Mouse (Mus musculus): ENCODE results near the gene Imp3. TPM values are rescaled to one million over a fixed set of nuclear protein-coding genes. Genes with fewer than 3 reads are reported as not detected.
A peak's percentile ranks its signal among the peaks of the same experiment; 100 is the strongest.
"Not testable (repeated sequence)": the region's sequence is repeated elsewhere in the genome, so short reads cannot be mapped to it uniquely, and the experiment has no call there.

The Imp3 gene
- polyA plus RNA-seq, 1 experiment from 2014 or later = 78.1 TPM

DNA sequence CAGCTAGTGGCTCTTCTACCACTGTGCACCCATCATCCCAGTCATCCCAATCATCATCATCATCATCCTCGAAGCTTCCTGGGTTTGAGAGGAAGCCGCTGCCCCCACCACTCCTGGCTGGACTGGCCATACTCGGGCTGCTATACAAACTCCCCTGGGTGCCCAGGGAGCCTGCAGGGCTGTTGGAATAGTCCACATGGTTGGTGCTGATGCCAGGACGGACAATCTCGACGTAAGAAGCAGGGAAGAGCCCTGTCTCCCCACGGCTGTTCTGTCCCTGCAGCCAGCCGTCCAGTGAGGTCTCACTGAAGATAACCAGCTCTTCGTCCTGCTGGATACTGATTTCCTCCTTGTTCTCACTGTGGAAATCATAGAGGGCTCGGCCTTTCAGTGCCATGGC, 10.9 kb upstream of the Imp3 start:
- Histone ChIP-seq H3K36me3 (replicated peaks; ENCODE audit: control insufficient read depth, insufficient read depth) (no peaks in the 10 kb centered on the region), H3K4me1 (replicated peaks; ENCODE audit: control insufficient read depth, insufficient read depth, low read length) (peaks cover 5% of the 10 kb centered on the region; the same call in 1 of the 2 replicates), H3K27me3 (ENCODE audit: control insufficient read depth, insufficient read depth, low read length) (peaks cover 12% of the 10 kb centered on the region; the same call in 1 of the 2 replicates), H3K4me2 (replicated peaks) (peak overlapping the region; percentile 80), H3K27ac (peak overlapping the region; percentile 66; the same call in 1 of the 2 replicates), H3K4me3 (replicated peaks; ENCODE audit: low read length) (peak overlapping the region; percentile 58; the same call in 1 of the 2 replicates), H3K9me3 (ENCODE audit: control insufficient read depth, low read length) (no peaks in the 10 kb centered on the region), H3K9ac (0 out of 2 replicates have a peak overlapping the region, but pooled peaks have one; percentile 28)
- ATAC-seq (ENCODE audit: low FRiP score) = no peak
- DNase-seq (ENCODE audit: low spot score) = no peak
- 85% methylated on average over 10 of the region's 10 CpGs for WGBS

DNA sequence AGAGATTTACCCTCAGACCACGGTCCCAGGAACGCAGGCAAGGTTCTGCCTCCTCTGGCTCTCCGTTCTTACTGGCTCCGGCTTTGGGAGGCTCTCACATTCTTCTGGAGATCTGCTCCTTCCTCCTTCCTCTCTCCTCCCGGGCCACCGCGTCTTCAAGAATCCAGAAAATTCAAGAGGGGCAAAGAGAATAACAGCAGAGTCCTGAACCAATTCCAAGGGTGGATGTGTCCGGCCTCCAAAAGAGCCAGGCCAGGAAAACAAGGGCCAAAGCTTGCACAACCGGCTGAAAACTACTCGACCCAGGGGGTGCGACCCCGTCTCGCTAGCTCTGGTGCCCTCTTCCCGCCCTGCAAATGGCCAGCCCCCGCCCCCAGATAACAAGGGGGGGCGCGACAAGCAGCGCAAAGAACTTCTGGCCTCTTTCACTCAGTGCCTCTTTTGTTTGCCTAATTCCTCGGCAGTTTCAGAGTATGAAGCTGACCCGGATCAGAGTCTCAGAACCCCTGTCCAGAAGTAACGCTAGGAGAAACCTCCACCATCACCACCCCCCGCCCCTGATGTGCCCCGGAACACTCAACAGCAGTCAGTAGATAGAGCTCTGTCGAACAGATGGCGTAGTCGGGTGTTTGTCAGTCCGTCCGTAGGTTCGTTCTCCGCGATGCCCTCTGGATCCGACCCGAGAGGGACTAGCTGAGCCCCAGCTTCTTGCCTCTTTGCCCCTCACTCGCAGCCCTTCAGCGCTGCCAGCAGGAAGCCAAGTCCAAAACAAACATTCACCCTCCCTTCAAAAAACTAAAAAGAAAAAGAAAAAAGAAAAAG, 9.9 kb upstream of the Imp3 start:
- Histone ChIP-seq H3K9ac (peak overlapping the region; percentile 65), H3K27ac (peak overlapping the region; percentile 66), H3K27me3 (ENCODE audit: control insufficient read depth, insufficient read depth, low read length) (peaks cover 12% of the 10 kb centered on the region; the same call in 1 of the 2 replicates), H3K36me3 (replicated peaks; ENCODE audit: control insufficient read depth, insufficient read depth) (no peaks in the 10 kb centered on the region), H3K4me2 (replicated peaks) (peak overlapping the region; percentile 80), H3K4me1 (replicated peaks; ENCODE audit: control insufficient read depth, insufficient read depth, low read length) (peaks cover 5% of the 10 kb centered on the region; the same call in 1 of the 2 replicates), H3K4me3 (replicated peaks; ENCODE audit: low read length) (peak overlapping the region; percentile 58), H3K9me3 (ENCODE audit: control insufficient read depth, low read length) (no peaks in the 10 kb centered on the region)
- DNase-seq (ENCODE audit: low spot score) (peak; percentile 26), ATAC-seq (ENCODE audit: low FRiP score) (0 out of 2 replicates have a peak, but pooled peaks have one; percentile 18)
- WGBS = under 1% methylated on average over 35 of the region's 35 CpGs

DNA sequence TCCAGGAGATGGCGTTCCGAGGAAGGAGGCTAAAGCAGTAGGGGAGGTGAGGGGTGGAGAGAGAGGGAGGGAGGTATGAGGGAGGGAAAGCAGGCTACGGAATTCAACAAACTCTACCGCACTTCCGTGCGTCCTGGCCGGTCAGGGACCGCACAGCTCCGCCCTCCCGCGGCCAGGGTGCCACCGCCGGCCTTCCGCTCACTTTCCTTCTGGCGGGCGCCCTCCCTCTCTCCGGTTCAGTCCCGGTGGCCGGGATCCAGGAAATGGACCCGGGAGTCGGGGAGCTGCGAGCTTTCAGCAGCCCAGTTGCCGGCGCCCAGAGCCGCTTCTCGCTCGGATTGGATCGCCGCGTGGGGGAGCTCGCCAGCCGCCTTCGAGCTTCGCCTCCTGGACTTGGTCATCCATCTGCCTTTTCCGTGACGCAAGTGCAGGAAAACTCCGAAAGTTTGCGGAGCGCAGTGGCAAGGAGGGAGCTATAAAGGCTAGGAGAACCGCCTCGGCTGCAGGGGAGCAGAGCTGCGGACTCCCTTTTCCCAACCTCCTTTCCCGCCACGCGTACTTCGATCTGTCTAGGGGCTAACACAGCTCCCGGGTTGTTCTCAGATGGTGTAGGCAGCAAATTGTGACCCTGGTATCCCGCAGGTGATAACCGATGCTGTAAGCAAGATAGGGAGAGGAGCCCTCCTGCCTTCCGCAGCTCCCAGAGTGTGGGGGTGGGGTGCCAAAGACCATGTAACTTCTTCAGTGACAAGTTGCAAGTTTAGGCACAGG, 9.0 kb upstream of the Imp3 start, which contains the start of gene Snx33:
TSS of gene Snx33 (minus strand) at position 331 of the 771 bp plus-strand sequence.
- Histone ChIP-seq H3K9ac (peak within 1 kb of the TSS; percentile 65), H3K27ac (peak within 1 kb of the TSS; percentile 66), H3K4me2 (replicated peaks) (peak within 1 kb of the TSS; percentile 80), H3K4me3 (replicated peaks; ENCODE audit: low read length) (peak within 1 kb of the TSS; percentile 58), H3K36me3 (replicated peaks; ENCODE audit: control insufficient read depth, insufficient read depth) (no peaks in the 10 kb centered on the region), H3K27me3 (ENCODE audit: control insufficient read depth, insufficient read depth, low read length) (peaks cover 12% of the 10 kb centered on the region; the same call in 1 of the 2 replicates), H3K9me3 (ENCODE audit: control insufficient read depth, low read length) (no peaks in the 10 kb centered on the region), H3K4me1 (replicated peaks; ENCODE audit: control insufficient read depth, insufficient read depth, low read length) (peaks cover 5% of the 10 kb centered on the region; the same call in 1 of the 2 replicates)
- ATAC-seq (ENCODE audit: low FRiP score) (peak; percentile 80), DNase-seq (ENCODE audit: low spot score) (peak; percentile 83)
- WGBS = under 1% methylated on average over 46 of the region's 50 CpGs

DNA sequence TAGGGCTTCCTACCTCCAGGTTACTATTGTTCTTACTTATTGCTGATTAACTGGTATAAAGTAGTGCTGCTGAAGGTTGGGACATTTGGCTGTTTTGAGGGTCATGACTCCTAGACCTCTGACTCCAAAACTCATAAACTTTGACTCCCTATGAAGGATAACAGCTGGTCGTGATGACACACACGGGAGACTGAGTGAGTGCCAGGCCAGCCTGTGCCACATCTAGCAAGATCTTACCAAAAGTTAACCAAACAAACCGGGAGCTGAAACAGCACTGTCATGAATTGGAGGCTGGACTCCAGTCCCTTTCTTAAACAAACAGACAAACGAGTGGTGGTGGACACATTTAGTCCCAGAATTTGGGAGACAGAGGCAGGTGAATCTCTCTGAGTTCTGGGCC, 7.8 kb upstream of the Imp3 start:
- H3K36me3 ChIP-seq (replicated peaks; ENCODE audit: control insufficient read depth, insufficient read depth) = no peaks in the 10 kb centered on the region
- H3K4me2 ChIP-seq (replicated peaks) = no peak overlapping the region
- no peak overlapping the region for H3K27ac ChIP-seq
- 70% methylated on average over 4 of the region's 4 CpGs for WGBS
- ATAC-seq (ENCODE audit: low FRiP score) (no peak), DNase-seq (ENCODE audit: low spot score) (no peak)
- peaks cover 12% of the 10 kb centered on the region; the same call in 1 of the 2 replicates for H3K27me3 ChIP-seq (ENCODE audit: control insufficient read depth, insufficient read depth, low read length)
- peaks cover 5% of the 10 kb centered on the region; the same call in 1 of the 2 replicates for H3K4me1 ChIP-seq (replicated peaks; ENCODE audit: control insufficient read depth, insufficient read depth, low read length)
- no peaks in the 10 kb centered on the region for H3K9me3 ChIP-seq (ENCODE audit: control insufficient read depth, low read length)
- no peak overlapping the region for H3K4me3 ChIP-seq (replicated peaks; ENCODE audit: low read length)
- H3K9ac ChIP-seq = no peak overlapping the region

DNA sequence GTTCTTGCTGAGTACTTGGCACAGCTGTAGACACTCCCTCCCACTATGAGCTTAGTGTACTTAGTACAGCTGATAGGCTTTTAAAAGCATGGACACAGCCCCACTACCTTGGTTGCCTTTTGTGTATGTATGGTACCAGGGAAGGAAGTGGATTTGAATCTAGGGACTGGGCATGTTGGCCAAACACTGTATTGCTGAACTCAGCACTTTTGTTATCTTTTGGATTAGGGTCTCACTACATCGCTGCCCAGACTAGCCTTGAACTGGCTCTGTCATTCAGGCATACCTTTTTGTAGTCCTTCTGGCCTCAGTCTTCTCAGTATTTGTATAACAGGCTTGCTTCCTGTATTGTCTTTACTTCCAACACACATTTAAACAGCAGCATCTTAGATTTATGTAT, 6.7 kb upstream of the Imp3 start:
- Histone ChIP-seq H3K9ac (no peak overlapping the region), H3K36me3 (replicated peaks; ENCODE audit: control insufficient read depth, insufficient read depth) (no peaks in the 10 kb centered on the region), H3K4me1 (replicated peaks; ENCODE audit: control insufficient read depth, insufficient read depth, low read length) (no peaks in the 10 kb centered on the region; the same call in 1 of the 2 replicates), H3K27ac (no peak overlapping the region), H3K27me3 (ENCODE audit: control insufficient read depth, insufficient read depth, low read length) (peaks cover 12% of the 10 kb centered on the region; the same call in 1 of the 2 replicates), H3K4me2 (replicated peaks) (no peak overlapping the region), H3K4me3 (replicated peaks; ENCODE audit: low read length) (no peak overlapping the region), H3K9me3 (ENCODE audit: control insufficient read depth, low read length) (no peaks in the 10 kb centered on the region)
- 77% methylated on average over 1 of the region's 1 CpGs for WGBS
- DNase-seq (ENCODE audit: low spot score) (no peak), ATAC-seq (ENCODE audit: low FRiP score) (no peak)

DNA sequence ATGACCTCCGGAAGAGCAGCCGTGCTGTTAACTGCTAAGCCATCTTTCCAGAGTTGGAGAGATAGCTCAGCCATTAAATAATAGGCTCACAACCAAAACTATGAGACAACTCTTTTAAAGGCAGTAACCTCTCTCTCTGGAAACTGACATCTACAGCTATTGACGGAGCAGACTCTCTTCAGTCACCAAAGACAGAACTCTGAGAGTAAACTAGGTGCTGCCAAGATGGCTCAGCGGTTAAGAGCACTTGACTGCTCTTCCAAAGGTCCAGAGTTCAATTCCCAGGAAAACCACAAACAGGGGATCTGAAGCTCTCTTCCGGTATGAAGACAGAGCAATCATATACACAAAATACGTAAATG, 433 bp upstream of the Imp3 start:
- Histone ChIP-seq H3K36me3 (replicated peaks; ENCODE audit: control insufficient read depth, insufficient read depth) (no peaks in the 10 kb centered on the region), H3K9me3 (ENCODE audit: control insufficient read depth, low read length) (no peaks in the 10 kb centered on the region), H3K4me1 (replicated peaks; ENCODE audit: control insufficient read depth, insufficient read depth, low read length) (peaks cover 16% of the 10 kb centered on the region), H3K4me2 (replicated peaks) (peak overlapping the region; percentile 76), H3K27me3 (ENCODE audit: control insufficient read depth, insufficient read depth, low read length) (no peaks in the 10 kb centered on the region), H3K4me3 (replicated peaks; ENCODE audit: low read length) (peak overlapping the region; percentile 70), H3K27ac (peak overlapping the region; percentile 43; the same call in 1 of the 2 replicates), H3K9ac (peak overlapping the region; percentile 50)
- 22% methylated on average over 6 of the region's 6 CpGs for WGBS
- no peak for DNase-seq (ENCODE audit: low spot score)
- no peak; the same call in 1 of the 2 replicates for ATAC-seq (ENCODE audit: low FRiP score)

DNA sequence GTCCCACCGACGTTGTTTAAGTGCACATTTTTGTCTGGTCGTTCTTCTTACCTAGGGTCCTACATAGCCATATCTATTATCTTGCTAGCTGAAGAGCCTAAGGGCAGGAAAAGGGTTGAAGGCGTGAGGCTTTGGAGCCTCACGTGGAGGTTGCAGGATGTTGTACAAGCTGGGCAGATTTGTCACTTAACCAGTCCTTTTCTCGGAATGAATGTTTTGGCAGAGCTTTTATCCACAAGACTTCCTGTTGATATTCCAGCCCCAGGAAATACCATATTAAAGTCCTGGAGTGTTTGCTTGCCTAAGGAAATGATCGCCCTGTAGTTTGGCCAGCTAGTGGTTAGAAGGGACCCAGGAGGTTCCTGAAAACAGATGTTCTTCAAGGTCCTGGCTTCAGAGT, 1.1 kb downstream of the Imp3 start:
- ATAC-seq (ENCODE audit: low FRiP score) (no peak), DNase-seq (ENCODE audit: low spot score) (no peak)
- H3K4me3 ChIP-seq (replicated peaks; ENCODE audit: low read length) = peak overlapping the region; percentile 70
- WGBS = 10% methylated on average over 7 of the region's 7 CpGs
- no peaks in the 10 kb centered on the region for H3K9me3 ChIP-seq (ENCODE audit: control insufficient read depth, low read length)
- peaks cover 16% of the 10 kb centered on the region for H3K4me1 ChIP-seq (replicated peaks; ENCODE audit: control insufficient read depth, insufficient read depth, low read length)
- H3K4me2 ChIP-seq (replicated peaks) = peak overlapping the region; percentile 76
- H3K27ac ChIP-seq = no peak overlapping the region
- H3K27me3 ChIP-seq (ENCODE audit: control insufficient read depth, insufficient read depth, low read length) = no peaks in the 10 kb centered on the region
- peak overlapping the region; percentile 76 for H3K9ac ChIP-seq
- no peaks in the 10 kb centered on the region for H3K36me3 ChIP-seq (replicated peaks; ENCODE audit: control insufficient read depth, insufficient read depth)

DNA sequence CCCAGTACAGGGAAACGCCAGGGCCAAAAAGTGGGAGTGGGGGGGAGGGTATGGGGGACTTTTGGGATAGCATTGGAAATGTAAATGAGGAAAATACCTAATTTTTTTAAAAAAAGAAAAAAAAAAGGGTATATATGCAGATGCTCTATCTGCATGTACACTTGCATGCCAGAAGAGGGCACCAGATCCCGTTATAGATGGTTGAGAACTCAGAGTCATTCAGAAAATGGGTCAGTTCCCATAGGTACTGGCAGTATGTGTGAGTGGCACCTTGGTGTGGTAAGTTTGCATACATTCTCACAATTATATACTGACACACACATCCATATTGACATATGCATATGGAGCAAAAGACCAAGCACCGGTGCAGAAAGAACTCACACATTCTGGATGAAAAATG, 10.2 kb downstream of the Imp3 start:
- not testable (repeated sequence) for ATAC-seq (ENCODE audit: low FRiP score); H3K27ac ChIP-seq; H3K4me2 ChIP-seq (replicated peaks); H3K9me3 ChIP-seq (ENCODE audit: control insufficient read depth, low read length); H3K4me3 ChIP-seq (replicated peaks; ENCODE audit: low read length); H3K36me3 ChIP-seq (replicated peaks; ENCODE audit: control insufficient read depth, insufficient read depth); H3K27me3 ChIP-seq (ENCODE audit: control insufficient read depth, insufficient read depth, low read length); H3K9ac ChIP-seq
- WGBS = 23% methylated on average over 3 of the region's 3 CpGs
- peak; percentile 56 for DNase-seq (ENCODE audit: low spot score)
- peaks cover 11% of the 10 kb centered on the region for H3K4me1 ChIP-seq (replicated peaks; ENCODE audit: control insufficient read depth, insufficient read depth, low read length)

DNA sequence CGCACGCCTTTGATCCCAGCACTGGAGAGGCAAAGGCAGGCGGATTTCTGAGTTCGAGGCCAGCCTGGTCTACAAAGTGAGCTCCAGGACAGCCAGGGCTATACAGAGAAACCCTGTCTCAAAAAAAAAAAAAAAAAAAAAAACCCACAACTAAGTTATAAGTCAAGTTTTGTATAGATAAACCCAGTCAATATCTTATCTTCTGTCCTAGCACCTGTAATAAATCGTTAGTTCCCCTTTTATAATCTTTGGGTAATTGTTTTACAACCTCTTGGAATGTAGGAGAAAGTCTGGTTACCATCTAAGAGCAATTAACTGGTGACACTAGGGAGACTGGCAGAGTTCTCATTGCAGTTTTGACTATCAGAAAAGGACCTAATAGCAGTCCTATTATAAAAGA, 11.4 kb downstream of the Imp3 start:
- peaks cover 11% of the 10 kb centered on the region for H3K4me1 ChIP-seq (replicated peaks; ENCODE audit: control insufficient read depth, insufficient read depth, low read length)
- H3K36me3 ChIP-seq (replicated peaks; ENCODE audit: control insufficient read depth, insufficient read depth); ATAC-seq (ENCODE audit: low FRiP score); H3K27me3 ChIP-seq (ENCODE audit: control insufficient read depth, insufficient read depth, low read length); DNase-seq (ENCODE audit: low spot score); H3K9ac ChIP-seq; H3K4me3 ChIP-seq (replicated peaks; ENCODE audit: low read length); H3K4me2 ChIP-seq (replicated peaks); H3K9me3 ChIP-seq (ENCODE audit: control insufficient read depth, low read length); H3K27ac ChIP-seq: not testable (repeated sequence)
- 93% methylated on average over 5 of the region's 5 CpGs for WGBS
